Mouse (Mus musculus): ENCODE measurements around the gene Thsd4. TPM values are rescaled to one million over a fixed set of nuclear protein-coding genes. Genes with fewer than 3 reads are reported as not detected.

Thsd4 gene
- polyA plus RNA-seq, 1 experiment from 2014 or later, result 19.9 TPM

DNA sequence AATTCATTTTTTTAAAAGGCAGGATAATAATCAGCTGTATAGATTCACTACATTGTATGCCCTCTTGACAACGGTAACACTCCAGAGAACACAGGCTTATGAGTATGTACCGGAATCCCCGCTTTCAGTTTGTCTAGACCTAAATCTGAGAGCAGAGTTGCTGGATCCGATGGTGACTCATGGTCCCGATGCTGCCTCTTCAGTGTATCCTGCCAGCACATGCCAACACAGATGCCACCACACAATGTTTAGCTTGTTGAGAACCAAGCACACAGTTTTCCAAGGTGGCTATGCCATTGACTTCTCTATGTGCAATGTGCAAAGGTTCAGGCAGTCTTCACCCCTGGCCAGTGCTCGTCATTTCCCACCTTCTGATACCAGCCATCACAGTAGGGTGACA is 378.0 kb downstream of the Thsd4 start:
- no peak overlapping the region for H3K4me3 ChIP-seq (replicated peaks; ENCODE audit: low read depth, low read length)
- DNase-seq (ENCODE audit: low spot score), result no peak
- ATAC-seq (replicated peaks; ENCODE audit: low FRiP score, low read depth), result no peak
- no peaks in the 10 kb centered on the region for H3K9me3 ChIP-seq (replicated peaks; ENCODE audit: low read length)
- H3K4me1 ChIP-seq (replicated peaks; ENCODE audit: insufficient read depth, low read length), result 0 out of 2 replicates have a peak, but pooled peaks cover 10% of the 10 kb centered on the region
- no peak overlapping the region for H3K27ac ChIP-seq
- H3K4me2 ChIP-seq (ENCODE audit: low read length), result no peak overlapping the region
- H3K36me3 ChIP-seq (ENCODE audit: insufficient read depth, low read length), result no peaks in the 10 kb centered on the region
- WGBS, result 96% methylated on average over 6 of the region's 6 CpGs
- no peaks in the 10 kb centered on the region for H3K27me3 ChIP-seq (ENCODE audit: insufficient read depth, low read length)
- TF ChIP-seq CTCF (IDR thresholded peaks at IDR 0.05; ENCODE audit: low read depth), result no peak
- H3K9ac ChIP-seq (ENCODE audit: low read depth, low read length), result no peak overlapping the region

- ATAC-seq (replicated peaks; ENCODE audit: low FRiP score, low read depth) (no peak), DNase-seq (ENCODE audit: low spot score) (peak; percentile 56)
- Histone ChIP-seq H3K4me1 (replicated peaks; ENCODE audit: insufficient read depth, low read length) (0 out of 2 replicates have a peak, but pooled peaks cover 10% of the 10 kb centered on the region), H3K4me2 (ENCODE audit: low read length) (peak overlapping the region; percentile 25; the same call in 1 of the 2 replicates), H3K4me3 (replicated peaks; ENCODE audit: low read depth, low read length) (no peak overlapping the region), H3K27me3 (ENCODE audit: insufficient read depth, low read length) (no peaks in the 10 kb centered on the region), H3K36me3 (ENCODE audit: insufficient read depth, low read length) (no peaks in the 10 kb centered on the region), H3K27ac (no peak overlapping the region), H3K9ac (ENCODE audit: low read depth, low read length) (no peak overlapping the region), H3K9me3 (replicated peaks; ENCODE audit: low read length) (no peaks in the 10 kb centered on the region)
- no peak for TF ChIP-seq CTCF (IDR thresholded peaks at IDR 0.05; ENCODE audit: low read depth)
- WGBS, result 15% methylated on average over 7 of the region's 7 CpGs
Observed at GRCm38 (mm10) chr9:60141081-60141514, 380.7 kb downstream of the Thsd4 start.

DNA sequence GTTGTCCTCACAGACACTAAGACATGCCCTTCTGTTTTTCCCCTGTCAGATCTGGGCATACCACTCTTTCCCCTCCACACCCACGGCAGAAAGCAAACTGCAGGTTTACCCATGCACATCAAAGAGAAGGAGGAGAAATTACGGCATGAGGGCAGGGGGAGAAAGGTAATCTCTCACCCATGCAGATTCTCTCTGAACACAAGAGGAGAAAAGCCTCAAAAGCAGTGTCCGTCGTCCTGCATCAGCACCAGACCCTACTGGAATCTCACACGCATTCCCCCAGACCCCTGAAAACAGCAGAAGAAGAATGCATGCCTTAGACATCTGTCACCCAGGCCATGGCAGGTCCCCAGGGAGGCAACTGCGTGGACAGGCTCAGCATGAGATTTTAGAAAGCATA is 381.4 kb downstream of the Thsd4 start:
- no peak for DNase-seq (ENCODE audit: low spot score)
- no peak overlapping the region for H3K4me3 ChIP-seq (replicated peaks; ENCODE audit: low read depth, low read length)
- H3K4me2 ChIP-seq (ENCODE audit: low read length), result peak overlapping the region; percentile 25; the same call in 1 of the 2 replicates

DNA sequence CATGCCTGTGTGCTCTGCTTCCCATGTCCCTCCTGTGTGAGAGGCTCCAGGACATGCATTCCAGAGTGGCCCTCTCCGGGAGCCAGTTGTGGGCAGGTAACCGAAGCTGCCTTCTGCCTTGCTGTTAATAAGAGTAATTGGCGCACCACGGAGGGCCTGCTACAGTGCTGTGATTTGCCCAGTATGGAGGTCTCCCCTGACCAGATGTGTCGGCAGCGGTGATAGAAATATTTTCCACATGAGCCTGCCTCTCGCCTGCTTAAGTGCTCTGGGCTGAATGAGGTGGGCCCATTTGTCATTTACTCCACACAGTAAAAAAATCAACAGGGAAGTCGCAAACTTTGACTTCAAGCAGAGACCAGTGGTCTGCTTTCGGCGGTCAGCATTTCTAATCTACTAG is 382.4 kb downstream of the Thsd4 start:
- Histone ChIP-seq H3K4me2 (ENCODE audit: low read length) (0 out of 2 replicates have a peak overlapping the region, but pooled peaks have one; percentile 21), H3K4me1 (replicated peaks; ENCODE audit: insufficient read depth, low read length) (0 out of 2 replicates have a peak, but pooled peaks cover 10% of the 10 kb centered on the region), H3K4me3 (replicated peaks; ENCODE audit: low read depth, low read length) (no peak overlapping the region), H3K27me3 (ENCODE audit: insufficient read depth, low read length) (no peaks in the 10 kb centered on the region), H3K36me3 (ENCODE audit: insufficient read depth, low read length) (no peaks in the 10 kb centered on the region), H3K9me3 (replicated peaks; ENCODE audit: low read length) (no peaks in the 10 kb centered on the region), H3K9ac (ENCODE audit: low read depth, low read length) (no peak overlapping the region), H3K27ac (no peak overlapping the region)
- DNase-seq (ENCODE audit: low spot score), result no peak
- 33% methylated on average over 10 of the region's 10 CpGs for WGBS
- ATAC-seq (replicated peaks; ENCODE audit: low FRiP score, low read depth), result no peak
- TF ChIP-seq CTCF (IDR thresholded peaks at IDR 0.05; ENCODE audit: low read depth), result no peak

More for the DNA sequence above, 381.4 kb downstream of the Thsd4 start:
- 21% methylated on average over 6 of the region's 6 CpGs for WGBS
- Histone ChIP-seq H3K27me3 (ENCODE audit: insufficient read depth, low read length) (no peaks in the 10 kb centered on the region), H3K9me3 (replicated peaks; ENCODE audit: low read length) (no peaks in the 10 kb centered on the region), H3K4me1 (replicated peaks; ENCODE audit: insufficient read depth, low read length) (0 out of 2 replicates have a peak, but pooled peaks cover 10% of the 10 kb centered on the region), H3K27ac (no peak overlapping the region), H3K36me3 (ENCODE audit: insufficient read depth, low read length) (no peaks in the 10 kb centered on the region), H3K9ac (ENCODE audit: low read depth, low read length) (no peak overlapping the region)
- no peak for ATAC-seq (replicated peaks; ENCODE audit: low FRiP score, low read depth)
- TF ChIP-seq CTCF (IDR thresholded peaks at IDR 0.05; ENCODE audit: low read depth), result no peak

DNA sequence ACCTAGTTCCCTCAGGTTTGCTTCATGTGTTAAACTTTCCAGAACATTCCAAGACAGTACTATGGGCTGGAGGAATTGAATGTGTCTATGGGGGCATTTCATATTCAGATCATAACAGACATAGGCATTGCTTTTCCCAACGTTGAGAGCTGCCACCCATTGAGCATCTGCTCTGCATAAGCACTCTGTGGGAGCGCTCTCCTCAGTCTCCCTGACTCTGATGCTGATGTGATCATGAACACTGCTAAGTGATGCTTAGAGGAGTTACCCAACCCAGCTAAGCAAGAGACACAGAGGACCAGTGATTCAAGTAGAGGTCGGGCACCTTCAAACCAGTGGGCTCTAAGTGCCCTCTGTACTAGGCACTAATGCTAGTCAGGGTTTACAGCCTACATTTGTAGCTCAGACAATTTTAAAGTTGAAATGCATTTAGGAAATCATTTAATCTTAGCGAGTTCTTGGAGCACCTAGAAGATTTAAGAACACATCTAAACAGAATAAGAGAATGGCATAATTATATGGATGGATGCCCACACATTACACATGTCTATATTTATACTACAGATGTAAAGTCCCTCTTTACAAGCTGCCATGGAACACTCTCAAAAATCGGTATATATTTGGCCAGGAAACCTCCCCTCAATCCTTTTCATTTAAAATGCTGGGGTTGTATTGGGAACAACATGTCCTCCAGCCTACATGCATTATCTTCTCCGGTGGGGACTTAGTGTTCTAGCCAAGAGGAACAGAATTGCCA is 392.4 kb downstream of the Thsd4 start:
- Histone ChIP-seq H3K4me2 (ENCODE audit: low read length) (no peak overlapping the region), H3K27ac (no peak overlapping the region), H3K4me1 (replicated peaks; ENCODE audit: insufficient read depth, low read length) (no peaks in the 10 kb centered on the region), H3K36me3 (ENCODE audit: insufficient read depth, low read length) (no peaks in the 10 kb centered on the region), H3K4me3 (replicated peaks; ENCODE audit: low read depth, low read length) (no peak overlapping the region), H3K27me3 (ENCODE audit: insufficient read depth, low read length) (no peaks in the 10 kb centered on the region), H3K9ac (ENCODE audit: low read depth, low read length) (no peak overlapping the region), H3K9me3 (replicated peaks; ENCODE audit: low read length) (no peaks in the 10 kb centered on the region)
- 86% methylated on average over 6 of the region's 6 CpGs for WGBS
- ATAC-seq (replicated peaks; ENCODE audit: low FRiP score, low read depth) (no peak), DNase-seq (ENCODE audit: low spot score) (no peak)
- TF ChIP-seq CTCF (IDR thresholded peaks at IDR 0.05; ENCODE audit: low read depth), result no peak

GRCm38 (mm10) chr9:60126961-60127360 is 394.9 kb downstream of the Thsd4 start:
- DNase-seq (ENCODE audit: low spot score), result no peak
- ATAC-seq (replicated peaks; ENCODE audit: low FRiP score, low read depth), result no peak
- Histone ChIP-seq H3K9me3 (replicated peaks; ENCODE audit: low read length) (no peaks in the 10 kb centered on the region), H3K27me3 (ENCODE audit: insufficient read depth, low read length) (no peaks in the 10 kb centered on the region), H3K4me3 (replicated peaks; ENCODE audit: low read depth, low read length) (no peak overlapping the region), H3K9ac (ENCODE audit: low read depth, low read length) (no peak overlapping the region), H3K4me1 (replicated peaks; ENCODE audit: insufficient read depth, low read length) (no peaks in the 10 kb centered on the region), H3K4me2 (ENCODE audit: low read length) (no peak overlapping the region), H3K36me3 (ENCODE audit: insufficient read depth, low read length) (no peaks in the 10 kb centered on the region), H3K27ac (no peak overlapping the region)
- 58% methylated on average over 5 of the region's 5 CpGs for WGBS
- TF ChIP-seq CTCF (IDR thresholded peaks at IDR 0.05; ENCODE audit: low read depth), result no peak

Measured in kidney, postnatal 0 days (tissue).